Mouse (Mus musculus) hematopoietic multipotent progenitor cell, adult 10-12 weeks (in vitro differentiated cells): ENCODE measurements around the gene Gm49384. TPM values are rescaled to one million over a fixed set of nuclear protein-coding genes. Genes with fewer than 3 reads are reported as not detected.

ENCODE experiments used
- polyA plus RNA-seq: library from polyadenylated mRNA; stranded (reverse); fragments of >175 nt; gene quantifications from 2 replicates; pipeline ENCODE4 v1.2.3, GENCODE M21; 2012; ENCODE audit warnings: low replicate concordance

Gm49384 gene
- polyA plus RNA-seq, result not detected in 2 replicates

DNA sequence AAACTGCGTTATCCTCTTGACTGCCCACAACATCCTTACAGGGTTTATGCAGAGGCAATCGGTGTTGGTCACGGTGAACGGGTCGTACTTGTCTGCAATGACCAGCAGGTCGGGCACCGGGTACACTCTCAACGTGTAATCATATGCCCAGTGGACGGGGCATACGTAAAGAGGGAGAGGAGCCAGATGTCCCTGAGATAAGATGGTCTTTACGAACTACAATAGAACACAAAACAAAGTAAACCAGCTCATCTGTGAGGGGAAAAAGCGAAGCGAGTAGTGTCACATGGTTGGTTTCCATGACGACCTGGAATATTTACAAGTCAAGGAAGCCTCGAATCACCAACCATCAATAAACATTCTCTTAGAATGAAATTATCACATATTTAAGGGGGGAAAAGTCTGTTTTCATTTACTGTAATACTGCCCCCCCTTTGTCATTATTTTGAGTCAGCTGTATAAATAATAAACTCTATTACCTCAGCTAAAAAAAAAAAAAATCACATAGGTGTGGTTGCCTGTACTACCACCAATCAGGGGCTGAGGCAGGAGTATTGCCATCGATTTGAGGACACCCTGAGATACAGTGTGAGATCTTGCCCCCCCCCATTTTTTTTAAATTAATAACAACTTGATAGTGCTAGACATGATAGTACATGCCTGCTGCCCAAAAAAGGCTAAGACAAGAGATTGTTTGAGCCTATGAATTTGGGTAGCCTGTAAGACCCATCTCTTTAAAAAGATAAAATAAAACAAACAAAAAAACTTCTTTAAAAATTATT lies at the start of gene Gm49384:
Gene Gm49384, minus strand, starts transcription at position 216 of the 782 bp plus-strand sequence.

DNA sequence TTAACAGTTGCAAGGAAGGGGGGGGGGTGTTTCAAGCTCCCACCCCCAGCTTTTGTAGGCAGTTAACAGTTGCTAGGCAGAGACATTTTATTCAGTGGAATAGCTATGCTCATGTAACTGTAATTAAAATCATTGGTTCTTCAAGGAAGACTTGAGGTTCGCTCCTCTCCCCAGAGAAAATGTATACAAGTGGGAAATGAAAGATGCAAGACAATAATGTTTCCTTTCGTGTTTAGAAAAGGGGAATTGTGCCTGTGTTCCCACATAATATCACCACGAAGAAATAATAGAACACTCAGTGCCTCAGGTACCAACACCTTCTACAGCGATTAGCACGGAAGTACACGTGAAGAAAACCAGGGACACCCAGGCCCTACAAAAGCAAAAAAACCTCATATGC lies 36.8 kb upstream of the Gm49384 start, which contains the start of gene Klhdc1:
Gene Klhdc1, plus strand, starts transcription at position 301 of the 400 bp plus-strand sequence.

GRCm38 (mm10) chr12:69227776-69228466 lies 23.9 kb upstream of the Gm49384 start, which contains the start of gene Pole2:
Gene Pole2, minus strand, starts transcription at chr12:69228195.

GRCm38 (mm10) chr12:69198164-69198535 lies 5.9 kb downstream of the Gm49384 start, which contains the start of gene Dnaaf2:
Gene Dnaaf2, minus strand, starts transcription at chr12:69198429.

DNA sequence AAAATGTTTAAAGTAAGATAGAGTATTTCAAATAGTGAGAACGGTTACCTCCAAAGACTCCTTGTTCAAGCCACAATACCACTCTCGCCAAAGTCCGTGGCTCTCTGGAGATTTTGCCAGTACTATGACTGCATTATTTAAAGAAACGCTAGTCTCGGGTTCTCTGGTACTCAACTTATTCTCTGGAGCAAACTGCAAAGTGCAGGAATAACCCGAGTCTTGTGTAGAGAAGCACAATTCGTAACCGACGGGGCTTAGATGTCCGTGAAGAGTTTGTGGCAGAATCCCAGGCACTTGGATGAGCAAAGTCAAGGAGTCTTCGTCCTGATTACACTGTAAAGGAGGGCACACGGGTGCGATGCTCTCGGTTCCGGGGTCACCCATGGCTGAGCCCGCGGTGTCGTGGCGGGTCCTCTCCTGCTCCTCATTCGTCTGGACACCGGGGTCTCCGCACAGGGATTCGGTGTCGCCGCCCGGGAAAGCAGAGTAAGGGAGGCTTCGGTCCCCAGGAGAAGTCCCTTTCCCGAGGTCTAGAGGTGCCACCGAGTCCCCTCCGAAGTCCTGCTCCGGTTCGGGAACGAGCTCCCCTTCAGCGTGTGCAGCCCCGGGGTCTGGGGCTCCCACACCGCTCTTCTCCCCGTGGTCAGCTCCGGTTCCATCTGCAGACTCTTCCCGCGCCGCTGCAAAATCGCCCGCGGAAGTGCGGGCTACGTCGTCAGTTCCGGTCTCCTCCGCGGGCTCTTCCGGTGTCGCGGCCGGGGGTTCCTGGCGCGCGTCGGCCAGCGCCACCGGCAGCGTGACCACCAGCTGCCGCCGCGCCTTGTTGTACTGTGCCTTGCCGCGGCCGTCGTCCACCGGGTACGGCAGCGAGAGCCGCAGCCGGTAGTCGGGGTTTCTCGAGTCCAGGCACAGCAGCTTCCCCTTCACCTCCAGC lies 7.4 kb downstream of the Gm49384 start, which contains the start of gene Gm49383:
Gene Gm49383, minus strand, starts transcription at position 661 of the 934 bp plus-strand sequence.

DNA sequence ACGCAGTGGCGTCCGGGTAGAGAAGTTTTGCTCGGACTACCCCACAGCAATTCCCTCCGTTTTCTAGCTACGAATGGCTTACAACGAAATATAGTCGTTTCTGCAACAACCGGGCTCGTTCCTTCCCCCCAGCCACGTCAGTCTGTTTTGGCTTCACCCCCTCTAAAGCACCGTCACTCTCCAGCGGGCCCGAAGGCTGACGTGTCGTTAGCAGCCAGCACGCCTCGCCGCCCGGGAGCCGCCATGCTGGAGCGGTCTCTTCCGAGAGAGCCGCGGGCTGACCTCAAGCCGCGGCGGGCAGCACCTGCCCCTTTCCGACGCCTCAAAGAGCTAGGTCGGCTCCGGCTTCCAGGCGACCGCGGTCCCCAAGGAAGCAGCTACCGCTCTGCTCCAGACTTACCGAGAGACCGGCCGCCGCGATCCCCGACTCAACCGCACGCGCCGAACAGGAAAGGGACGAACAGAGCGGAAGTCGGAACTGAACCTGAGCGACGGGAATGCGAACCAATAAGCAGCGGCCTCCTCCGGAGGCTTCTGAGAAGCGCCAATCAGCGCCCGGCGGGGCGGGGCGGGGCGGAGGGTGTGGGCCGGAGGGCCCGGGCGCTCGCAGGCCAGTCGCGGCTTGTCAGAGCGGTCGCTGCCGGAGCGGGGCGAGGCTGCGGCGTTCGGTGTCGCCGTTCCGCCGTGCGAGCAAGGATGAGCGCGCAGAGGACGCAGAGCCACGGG lies 20.3 kb downstream of the Gm49384 start, which contains the start of the genes Rpl36al and Mgat2:
Gene Rpl36al, minus strand, starts transcription at position 501 of the 726 bp plus-strand sequence.
Gene Mgat2, plus strand, starts transcription at position 575 of the 726 bp plus-strand sequence.

GRCm38 (mm10) chr12:69168461-69169106 lies 35.5 kb downstream of the Gm49384 start, which contains the start of gene Lrr1:
Gene Lrr1, plus strand, starts transcription at chr12:69168814.

DNA sequence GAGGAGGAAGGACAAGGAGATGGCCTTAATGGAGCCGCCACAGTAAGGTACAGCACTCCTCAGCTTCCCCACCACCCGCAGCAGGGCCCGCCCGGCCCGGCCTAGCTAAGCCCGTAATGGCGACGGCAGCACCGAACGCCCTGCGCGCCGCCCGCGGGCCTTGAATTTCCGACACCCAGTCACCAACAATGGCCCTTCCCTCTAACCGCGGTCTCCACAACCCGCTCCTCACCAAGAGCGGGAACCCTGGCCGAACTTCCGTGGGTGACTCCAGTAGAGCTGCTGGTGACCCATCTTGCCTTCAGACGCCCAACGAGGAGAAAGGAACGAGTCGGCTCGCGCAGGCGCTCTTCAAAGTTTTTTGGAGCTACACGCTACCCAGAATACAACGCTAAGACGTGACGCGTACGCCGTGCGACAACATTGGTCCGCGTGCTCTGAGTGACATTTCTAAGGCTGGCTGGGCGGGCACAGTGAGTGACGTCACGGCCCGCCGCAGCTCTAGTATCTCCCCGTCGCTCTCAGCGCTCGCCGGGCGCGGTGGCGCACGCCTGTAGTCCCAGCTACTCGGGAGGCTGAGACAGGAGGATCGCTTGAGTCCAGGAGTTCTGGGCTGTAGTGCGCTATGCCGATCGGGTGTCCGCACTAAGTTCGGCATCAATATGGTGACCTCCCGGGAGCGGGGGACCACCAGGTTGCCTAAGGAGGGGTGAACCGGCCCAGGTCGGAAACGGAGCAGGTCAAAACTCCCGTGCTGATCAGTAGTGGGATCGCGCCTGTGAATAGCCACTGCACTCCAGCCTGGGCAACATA lies 45.1 kb downstream of the Gm49384 start, which contains the start of gene Rps29:
Gene Rps29, minus strand, starts transcription at position 422 of the 813 bp plus-strand sequence.

Other genes starting within 250 kb of the Gm49384 start
- 204 and 4,522 TPM in 2 replicates for gene Rps29, start 45.1 kb downstream of the Gm49384 start, polyA plus RNA-seq
- 1.3 and 7.1 TPM in 2 replicates for gene Lrr1, start 35.5 kb downstream of the Gm49384 start, polyA plus RNA-seq
- gene Rpl36al, start 20.2 kb downstream of the Gm49384 start, polyA plus RNA-seq, result 19.3 and 55.5 TPM in 2 replicates
- gene Mgat2, start 20.1 kb downstream of the Gm49384 start, polyA plus RNA-seq, result 29.1 and 38.3 TPM in 2 replicates
- 16.6 and 35.3 TPM in 2 replicates for gene Gm49383, start 7.2 kb downstream of the Gm49384 start, polyA plus RNA-seq
- 1.5 and 2.4 TPM in 2 replicates for gene Dnaaf2, start 5.8 kb downstream of the Gm49384 start, polyA plus RNA-seq
- gene Pole2, start 23.9 kb upstream of the Gm49384 start, polyA plus RNA-seq, result 4.4 and 5.0 TPM in 2 replicates
- gene Klhdc1, start 36.9 kb upstream of the Gm49384 start, polyA plus RNA-seq, result 24.1 and 25.2 TPM in 2 replicates
- gene Klhdc2, start 92.4 kb upstream of the Gm49384 start, polyA plus RNA-seq, result 11.3 and 19.7 TPM in 2 replicates
- 1.7 and 6.2 TPM in 2 replicates for gene Nemf, start 152.9 kb upstream of the Gm49384 start, polyA plus RNA-seq
- gene Arf6, start 167.9 kb upstream of the Gm49384 start, polyA plus RNA-seq, result 298 and 367 TPM in 2 replicates
- gene Gm9887, start 168.2 kb upstream of the Gm49384 start, polyA plus RNA-seq, result 5.9 and 11.9 TPM in 2 replicates